Mouse (Mus musculus) 416B (cell line): ENCODE results near the gene Dctn2.

ENCODE experiments used
- DNase-seq: peaks from one replicate; pipeline ENCODE4 v3.0.0; 2011; ENCODE audit warnings: low read depth

The Dctn2 gene

GRCm38 (mm10) chr10:127263631-127264030 is 2.5 kb upstream of the Dctn2 start:
- DNase-seq: no peak

GRCm38 (mm10) chr10:127264336-127264735 is 1.8 kb upstream of the Dctn2 start:
- DNase-seq: no peak

DNA sequence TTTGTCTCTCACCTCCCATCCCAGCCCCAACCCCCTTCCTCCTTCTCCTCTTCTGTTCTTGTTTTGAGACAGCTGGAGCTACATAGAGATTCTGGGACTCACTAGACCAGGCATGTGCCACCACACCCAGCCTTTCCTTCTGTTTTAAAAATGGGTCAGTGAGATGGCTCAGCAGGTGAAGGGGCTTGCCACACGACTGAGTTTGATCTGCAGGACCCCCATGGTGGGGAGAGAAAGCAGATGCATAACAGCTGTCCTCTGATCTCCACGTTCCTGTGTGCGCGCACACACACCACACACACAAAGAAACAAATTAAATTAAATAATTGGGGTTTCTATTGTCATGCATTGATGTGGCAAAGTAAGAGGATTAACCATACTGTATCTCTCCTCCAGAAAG is 1.2 kb upstream of the Dctn2 start:
- DNase-seq: no peak

DNA sequence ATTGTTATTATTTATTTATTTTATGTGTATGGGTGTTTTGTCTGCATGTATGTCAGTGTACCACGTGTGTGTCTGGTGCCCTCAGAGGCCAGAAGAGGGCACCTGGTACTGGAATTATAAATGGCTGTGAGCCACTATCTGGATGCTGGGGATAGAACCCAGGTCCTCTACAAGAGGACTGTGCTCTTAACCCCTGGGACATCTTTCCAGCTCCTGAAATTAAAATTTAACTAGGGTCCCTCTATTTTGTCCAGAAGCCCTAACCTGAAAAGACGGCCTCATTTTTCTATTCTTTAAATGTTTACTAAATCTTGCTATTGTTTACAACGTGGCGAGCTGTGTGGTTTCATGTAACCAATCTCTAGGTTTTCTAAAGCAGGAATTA is 449 bp upstream of the Dctn2 start:
- DNase-seq: peak; percentile 84

GRCm38 (mm10) chr10:127267318-127267717 is 1.1 kb downstream of the Dctn2 start:
- DNase-seq: no peak

GRCm38 (mm10) chr10:127268401-127268800 is 2.2 kb downstream of the Dctn2 start:
- no peak for DNase-seq

DNA sequence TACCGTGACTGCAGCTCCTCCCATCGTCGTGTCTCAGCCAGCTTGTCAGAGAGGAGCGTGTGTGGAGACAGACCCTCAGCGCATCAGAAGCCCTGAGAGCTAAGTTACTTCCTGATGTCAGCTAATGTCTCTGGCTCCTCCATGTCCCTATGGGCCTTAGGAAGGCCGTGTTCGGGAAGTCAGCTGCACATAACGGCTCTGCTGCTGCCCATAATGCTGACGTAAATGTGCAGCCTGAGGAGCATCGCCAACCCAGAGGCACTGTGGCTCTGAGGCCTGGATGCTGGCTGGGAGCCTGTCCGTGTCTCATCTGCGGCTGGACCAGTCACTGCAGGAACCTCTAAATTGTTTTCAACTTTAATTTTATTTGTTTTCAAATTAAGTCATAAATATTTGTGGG is 2.9 kb downstream of the Dctn2 start:
- no peak for DNase-seq

DNA sequence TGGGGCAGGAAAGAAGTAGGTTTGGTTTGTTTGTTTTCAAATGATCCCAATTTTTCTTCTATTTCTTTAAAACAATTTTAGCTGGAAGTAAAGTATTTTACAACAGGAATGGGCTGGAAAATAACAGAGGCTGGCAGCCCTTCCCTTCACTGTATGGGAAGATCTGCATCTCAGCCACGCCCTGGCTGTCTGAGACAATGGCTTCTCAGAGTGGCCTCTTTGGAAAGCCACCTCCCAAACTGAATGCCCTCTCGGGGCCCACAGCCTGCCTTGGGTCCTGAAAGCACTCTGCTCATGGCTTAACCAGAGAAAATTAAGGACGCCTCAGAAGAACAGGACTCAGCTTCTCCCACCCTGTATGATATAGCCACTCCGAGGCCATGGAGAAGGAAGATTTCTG is 3.7 kb downstream of the Dctn2 start:
- no peak for DNase-seq

DNA sequence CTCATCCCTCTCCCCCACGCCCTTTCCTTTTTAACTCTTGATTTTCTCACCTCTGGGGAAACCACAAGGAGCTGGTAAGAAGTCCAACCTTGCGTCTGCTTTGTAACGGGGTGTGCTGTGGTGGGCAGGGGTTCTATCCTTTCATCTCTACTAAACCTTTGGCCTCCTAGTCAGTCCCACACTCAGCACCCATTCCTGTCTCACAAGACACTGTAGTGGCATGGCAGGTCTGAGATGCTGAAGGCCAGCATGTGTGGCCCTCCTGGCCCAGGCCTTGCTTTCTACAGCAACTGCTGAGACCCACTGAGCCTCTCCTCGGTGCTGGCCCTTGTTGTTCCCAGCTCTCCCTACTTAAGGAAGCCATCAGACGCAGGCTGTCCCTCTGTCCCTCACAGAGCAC is 6.2 kb downstream of the Dctn2 start:
- no peak for DNase-seq

GRCm38 (mm10) chr10:127274261-127275022 is 8.3 kb downstream of the Dctn2 start:
- DNase-seq: no peak

- DNase-seq: no peak
Observed at GRCm38 (mm10) chr10:127279730-127280129, 13.6 kb downstream of the Dctn2 start.

GRCm38 (mm10) chr10:127281316-127281715 is 15.1 kb downstream of the Dctn2 start:
- no peak for DNase-seq

GRCm38 (mm10) chr10:127282620-127283215 is 16.6 kb downstream of the Dctn2 start:
- no peak for DNase-seq

GRCm38 (mm10) chr10:127284105-127284622 is 18.0 kb downstream of the Dctn2 start:
- DNase-seq: no peak

GRCm38 (mm10) chr10:127284724-127285500 is 18.7 kb downstream of the Dctn2 start:
- no peak for DNase-seq

GRCm38 (mm10) chr10:127285644-127286043 is 19.5 kb downstream of the Dctn2 start:
- no peak for DNase-seq

- no peak for DNase-seq
Observed at GRCm38 (mm10) chr10:127286194-127286593, 20.0 kb downstream of the Dctn2 start.

- DNase-seq: no peak
Observed at GRCm38 (mm10) chr10:127286730-127287129, 20.6 kb downstream of the Dctn2 start.

GRCm38 (mm10) chr10:127287271-127287935 is 21.2 kb downstream of the Dctn2 start:
- no peak for DNase-seq

DNA sequence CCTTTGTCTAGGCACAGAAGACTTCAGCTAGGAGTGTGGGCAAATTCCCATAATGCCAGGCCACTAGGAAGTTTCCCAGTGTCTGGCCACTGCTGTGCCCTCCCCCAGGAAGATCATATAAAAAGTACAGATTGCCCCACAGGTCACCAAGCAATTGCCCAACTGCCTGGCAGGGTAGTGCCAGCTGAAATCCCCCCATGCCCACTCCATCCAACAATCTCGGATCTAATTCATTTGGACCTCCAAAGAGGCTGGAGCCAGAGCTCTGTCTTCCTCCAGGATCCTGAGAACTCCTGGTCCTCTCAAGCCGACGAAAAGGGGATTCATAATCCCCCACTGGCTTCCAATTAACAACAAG is 21.7 kb downstream of the Dctn2 start:
- peak; percentile 42 for DNase-seq

DNA sequence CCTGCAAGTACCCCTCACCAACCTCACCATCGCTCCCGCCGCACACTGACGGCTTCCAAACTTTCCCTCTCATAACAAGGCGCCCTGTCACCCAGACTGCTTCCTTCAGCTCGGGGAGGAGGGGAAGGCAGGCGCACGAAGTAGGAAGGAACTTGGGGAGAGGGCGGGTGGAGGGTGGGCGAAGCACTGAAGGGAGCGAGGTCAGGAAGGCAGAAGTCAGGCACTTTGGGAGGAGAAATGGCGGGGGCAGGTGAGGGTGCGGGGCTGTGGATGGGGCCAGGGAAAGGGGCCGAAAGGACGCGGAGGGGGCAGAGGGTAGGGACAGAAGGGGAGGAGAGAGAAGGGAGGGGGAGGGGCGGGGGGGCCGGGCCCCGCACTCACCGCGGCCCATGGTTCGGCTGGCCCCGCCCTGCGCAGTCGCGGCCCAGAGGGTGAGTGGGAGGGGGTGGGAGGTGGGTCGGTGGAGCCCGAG is 22.2 kb downstream of the Dctn2 start:
- DNase-seq: peak; percentile 87
